Mouse (Mus musculus): ENCODE results near the gene Tmem141. TPM values are rescaled to one million over a fixed set of nuclear protein-coding genes. Genes with fewer than 3 reads are reported as not detected.

Tmem141 gene
- total and polyA plus RNA-seq, 2 experiments, result 28.5 to 40.9 TPM

DNA sequence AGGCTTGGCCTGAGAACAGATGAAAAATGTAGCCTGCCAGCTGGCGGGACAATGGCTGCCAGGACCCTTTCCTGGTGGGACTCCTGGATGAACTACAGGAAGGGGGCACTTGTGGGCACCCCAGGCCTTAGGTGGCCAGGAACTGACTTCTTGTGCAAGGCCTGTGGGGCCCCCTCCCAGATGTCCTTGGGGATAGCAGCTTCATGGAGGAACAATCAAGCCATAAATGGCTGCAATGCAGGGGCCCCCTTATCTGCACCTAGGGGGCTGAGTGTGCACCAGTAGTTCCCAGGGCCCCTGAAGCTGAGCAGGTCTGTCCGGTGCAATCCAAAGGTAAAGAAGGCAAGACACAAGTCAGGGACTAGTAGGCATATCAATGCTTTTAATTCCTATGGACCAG is 48.7 kb downstream of the Tmem141 start:
- TF ChIP-seq CTCF (IDR thresholded peaks at IDR 0.05; ENCODE audit: low read depth, low read length), result no peak
- TF ChIP-seq POLR2A (IDR thresholded peaks at IDR 0.05; ENCODE audit: extremely low read depth, insufficient read depth, low read length), result no peak
- H3K79me2 ChIP-seq (ENCODE audit: control insufficient read depth, insufficient read depth, low read length), result no peaks in the 10 kb centered on the region
- H3K4me3 ChIP-seq (ENCODE audit: insufficient read depth, low read depth, low read length), result no peak overlapping the region
- no peak for DNase-seq (ENCODE audit: extremely low read depth, low read depth, low spot score)
- 98% methylated on average over 2 of the region's 2 CpGs for WGBS
- H3K9ac ChIP-seq (ENCODE audit: low read depth, low read length), result no peak overlapping the region
- peaks cover 11% of the 10 kb centered on the region for H3K27me3 ChIP-seq (ENCODE audit: control insufficient read depth, insufficient read depth, low read length)
- H3K36me3 ChIP-seq (ENCODE audit: control insufficient read depth, insufficient read depth, low read length), result no peaks in the 10 kb centered on the region
- peaks cover 8% of the 10 kb centered on the region for H3K4me1 ChIP-seq (ENCODE audit: control insufficient read depth, insufficient read depth, low read length)
- no peak overlapping the region for H3K27ac ChIP-seq (replicated peaks; ENCODE audit: insufficient read depth, low read depth, low read length)

DNA sequence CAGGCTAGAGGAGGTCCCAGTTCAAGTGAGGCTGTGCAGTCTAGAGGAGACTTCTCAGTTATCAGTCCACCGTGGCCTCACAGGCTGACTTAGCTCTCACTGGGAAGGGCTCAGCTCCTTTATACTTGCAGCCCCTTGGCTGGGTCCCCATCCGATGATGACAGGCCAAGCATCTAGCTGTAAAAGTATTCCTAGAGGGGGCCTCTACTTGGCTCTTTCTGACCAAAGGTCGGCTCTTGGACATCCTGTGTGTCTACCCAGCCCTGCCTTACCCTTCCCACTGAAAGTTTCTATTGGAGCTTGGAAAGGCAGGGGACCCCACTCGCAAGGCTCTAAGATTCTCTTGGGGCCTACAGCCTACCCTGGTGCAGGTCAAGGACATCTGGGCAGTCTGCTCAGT is 50.6 kb downstream of the Tmem141 start:
- Histone ChIP-seq H3K4me3 (ENCODE audit: insufficient read depth, low read depth, low read length) (no peak overlapping the region), H3K27me3 (ENCODE audit: control insufficient read depth, insufficient read depth, low read length) (no peaks in the 10 kb centered on the region), H3K27ac (replicated peaks; ENCODE audit: insufficient read depth, low read depth, low read length) (no peak overlapping the region), H3K4me1 (ENCODE audit: control insufficient read depth, insufficient read depth, low read length) (peaks cover 6% of the 10 kb centered on the region; the same call in 1 of the 2 replicates), H3K9ac (ENCODE audit: low read depth, low read length) (no peak overlapping the region), H3K79me2 (ENCODE audit: control insufficient read depth, insufficient read depth, low read length) (no peaks in the 10 kb centered on the region), H3K36me3 (ENCODE audit: control insufficient read depth, insufficient read depth, low read length) (no peaks in the 10 kb centered on the region)
- no peak for DNase-seq (ENCODE audit: extremely low read depth, low read depth, low spot score)
- WGBS, result 90% methylated on average over 4 of the region's 4 CpGs
- TF ChIP-seq POLR2A (IDR thresholded peaks at IDR 0.05; ENCODE audit: extremely low read depth, insufficient read depth, low read length) (no peak), CTCF (IDR thresholded peaks at IDR 0.05; ENCODE audit: low read depth, low read length) (no peak)

Other genes with a start within 250 kb of the Tmem141 start
Only the 30 nearest of the 33 such genes appear.
- 1.7 and 3.6 TPM in 2 replicates for gene Npdc1, start 222.7 kb downstream of the Tmem141 start, total RNA-seq (2014; rRNA removed)
- 8.4 and 8.9 TPM in 2 replicates for gene Npdc1, start 222.7 kb downstream of the Tmem141 start, polyA plus RNA-seq (2012; rRNA removed)
- 0.13 TPM in 1 of 2 replicates, not detected in the other for gene Fut7, start 198.7 kb downstream of the Tmem141 start, total RNA-seq (2014; rRNA removed)
- gene Fut7, start 198.7 kb downstream of the Tmem141 start, polyA plus RNA-seq (2012; rRNA removed), result 0.07 and 0.21 TPM in 2 replicates
- 11.1 and 13.4 TPM in 2 replicates for gene Abca2, start 193.3 kb downstream of the Tmem141 start, total RNA-seq (2014; rRNA removed)
- 40.9 and 48.7 TPM in 2 replicates for gene Abca2, start 193.3 kb downstream of the Tmem141 start, polyA plus RNA-seq (2012; rRNA removed)
- gene Clic3, start 165.2 kb downstream of the Tmem141 start, total RNA-seq (2014; rRNA removed), result 0.18 and 0.54 TPM in 2 replicates
- 6.2 and 9.2 TPM in 2 replicates for gene Clic3, start 165.2 kb downstream of the Tmem141 start, polyA plus RNA-seq (2012; rRNA removed)
- 30.6 and 36.8 TPM in 2 replicates for gene Paxx, start 160.9 kb downstream of the Tmem141 start, total RNA-seq (2014; rRNA removed)
- gene Paxx, start 160.9 kb downstream of the Tmem141 start, polyA plus RNA-seq (2012; rRNA removed), result 173 and 181 TPM in 2 replicates
- 7.7 and 8.9 TPM in 2 replicates for gene Ptgds, start 152.0 kb downstream of the Tmem141 start, total RNA-seq (2014; rRNA removed)
- 18.7 and 40.2 TPM in 2 replicates for gene Ptgds, start 152.0 kb downstream of the Tmem141 start, polyA plus RNA-seq (2012; rRNA removed)
- 0.40 TPM in 1 of 2 replicates, not detected in the other for gene Lcn12, start 128.1 kb downstream of the Tmem141 start, total RNA-seq (2014; rRNA removed)
- gene Lcn12, start 128.1 kb downstream of the Tmem141 start, polyA plus RNA-seq (2012; rRNA removed), result 0.25 and 0.27 TPM in 2 replicates
- 18.6 and 24.0 TPM in 2 replicates for gene Fbxw5, start 121.3 kb downstream of the Tmem141 start, total RNA-seq (2014; rRNA removed)
- 18.8 and 19.4 TPM in 2 replicates for gene Fbxw5, start 121.3 kb downstream of the Tmem141 start, polyA plus RNA-seq (2012; rRNA removed)
- 589 and 721 TPM in 2 replicates for gene C8g, start 120.3 kb downstream of the Tmem141 start, total RNA-seq (2014; rRNA removed)
- 881 and 939 TPM in 2 replicates for gene C8g, start 120.3 kb downstream of the Tmem141 start, polyA plus RNA-seq (2012; rRNA removed)
- 4.0 and 5.2 TPM in 2 replicates for gene Traf2, start 75.1 kb downstream of the Tmem141 start, total RNA-seq (2014; rRNA removed)
- gene Traf2, start 75.1 kb downstream of the Tmem141 start, polyA plus RNA-seq (2012; rRNA removed), result 7.0 and 9.9 TPM in 2 replicates
- 206 and 247 TPM in 2 replicates for gene Edf1, start 64.2 kb downstream of the Tmem141 start, total RNA-seq (2014; rRNA removed)
- 153 and 186 TPM in 2 replicates for gene Edf1, start 64.2 kb downstream of the Tmem141 start, polyA plus RNA-seq (2012; rRNA removed)
- gene Mamdc4, start 47.2 kb downstream of the Tmem141 start, total RNA-seq (2014; rRNA removed), result 7.5 and 7.8 TPM in 2 replicates
- 1.5 and 2.0 TPM in 2 replicates for gene Mamdc4, start 47.2 kb downstream of the Tmem141 start, polyA plus RNA-seq (2012; rRNA removed)
- 6.7 and 8.2 TPM in 2 replicates for gene Phpt1, start 46.8 kb downstream of the Tmem141 start, total RNA-seq (2014; rRNA removed)
- gene Phpt1, start 46.8 kb downstream of the Tmem141 start, polyA plus RNA-seq (2012; rRNA removed), result 38.3 and 39.4 TPM in 2 replicates
- gene Ajm1, start 40.2 kb downstream of the Tmem141 start, total RNA-seq (2014; rRNA removed), result not detected in 2 replicates
- 0.06 and 0.07 TPM in 2 replicates for gene Ajm1, start 40.2 kb downstream of the Tmem141 start, polyA plus RNA-seq (2012; rRNA removed)
- gene Rabl6, start 13.5 kb downstream of the Tmem141 start, total RNA-seq (2014; rRNA removed), result 11.7 and 15.4 TPM in 2 replicates
- 20.6 and 29.6 TPM in 2 replicates for gene Rabl6, start 13.5 kb downstream of the Tmem141 start, polyA plus RNA-seq (2012; rRNA removed)
- gene Ccdc183, start 4.3 kb downstream of the Tmem141 start, total RNA-seq (2014; rRNA removed), result under 0.01 and 0.07 TPM in 2 replicates
- 0.06 TPM in 1 of 2 replicates, not detected in the other for gene Ccdc183, start 4.3 kb downstream of the Tmem141 start, polyA plus RNA-seq (2012; rRNA removed)
- gene Fcna, start 6.0 kb upstream of the Tmem141 start, total RNA-seq (2014; rRNA removed), result 35.4 and 63.2 TPM in 2 replicates
- 27.1 and 36.5 TPM in 2 replicates for gene Fcna, start 6.0 kb upstream of the Tmem141 start, polyA plus RNA-seq (2012; rRNA removed)
- not detected in 2 replicates for gene Lcn8, start 31.1 kb upstream of the Tmem141 start, total RNA-seq (2014; rRNA removed)
- gene Lcn8, start 31.1 kb upstream of the Tmem141 start, polyA plus RNA-seq (2012; rRNA removed), result not detected in 2 replicates
- gene Lcn5, start 35.9 kb upstream of the Tmem141 start, total RNA-seq (2014; rRNA removed), result not detected in 2 replicates
- gene Lcn5, start 35.9 kb upstream of the Tmem141 start, polyA plus RNA-seq (2012; rRNA removed), result not detected in 2 replicates
- gene Lcn6, start 54.8 kb upstream of the Tmem141 start, total RNA-seq (2014; rRNA removed), result not detected in 2 replicates
- gene Lcn6, start 54.8 kb upstream of the Tmem141 start, polyA plus RNA-seq (2012; rRNA removed), result not detected in 2 replicates
- gene Lcn10, start 60.7 kb upstream of the Tmem141 start, total RNA-seq (2014; rRNA removed), result not detected in 2 replicates
- gene Lcn10, start 60.7 kb upstream of the Tmem141 start, polyA plus RNA-seq (2012; rRNA removed), result not detected in 2 replicates
- not detected in 2 replicates for gene Obp2a, start 78.0 kb upstream of the Tmem141 start, total RNA-seq (2014; rRNA removed)
- gene Obp2a, start 78.0 kb upstream of the Tmem141 start, polyA plus RNA-seq (2012; rRNA removed), result not detected in 2 replicates
- gene Bmyc, start 84.7 kb upstream of the Tmem141 start, total RNA-seq (2014; rRNA removed), result 1.0 and 1.9 TPM in 2 replicates
- gene Bmyc, start 84.7 kb upstream of the Tmem141 start, polyA plus RNA-seq (2012; rRNA removed), result 4.7 and 6.8 TPM in 2 replicates
- not detected in 2 replicates for gene Obp2b, start 115.0 kb upstream of the Tmem141 start, total RNA-seq (2014; rRNA removed)
- not detected in 2 replicates for gene Obp2b, start 115.0 kb upstream of the Tmem141 start, polyA plus RNA-seq (2012; rRNA removed)
- not detected in 2 replicates for gene Lcn3, start 143.6 kb upstream of the Tmem141 start, total RNA-seq (2014; rRNA removed)
- gene Lcn3, start 143.6 kb upstream of the Tmem141 start, polyA plus RNA-seq (2012; rRNA removed), result not detected in 2 replicates
- not detected in 2 replicates for gene Lcn11, start 155.0 kb upstream of the Tmem141 start, total RNA-seq (2014; rRNA removed)
- gene Lcn11, start 155.0 kb upstream of the Tmem141 start, polyA plus RNA-seq (2012; rRNA removed), result not detected in 2 replicates
- gene Gm13539, start 160.3 kb upstream of the Tmem141 start, total RNA-seq (2014; rRNA removed), result not detected in 2 replicates
- gene Gm13539, start 160.3 kb upstream of the Tmem141 start, polyA plus RNA-seq (2012; rRNA removed), result not detected in 2 replicates
- not detected in 2 replicates for gene Glt6d1, start 193.8 kb upstream of the Tmem141 start, total RNA-seq (2014; rRNA removed)
- not detected in 2 replicates for gene Glt6d1, start 193.8 kb upstream of the Tmem141 start, polyA plus RNA-seq (2012; rRNA removed)
- not detected in 2 replicates for gene Lcn9, start 201.1 kb upstream of the Tmem141 start, total RNA-seq (2014; rRNA removed)
- not detected in 2 replicates for gene Lcn9, start 201.1 kb upstream of the Tmem141 start, polyA plus RNA-seq (2012; rRNA removed)
- gene Sohlh1, start 225.2 kb upstream of the Tmem141 start, total RNA-seq (2014; rRNA removed), result not detected in 2 replicates
- gene Sohlh1, start 225.2 kb upstream of the Tmem141 start, polyA plus RNA-seq (2012; rRNA removed), result not detected in 2 replicates